Mouse (Mus musculus) cortical plate, adult 2 months (tissue): ENCODE results near the gene Cryaa.

Experiments used
- CTCF ChIP-seq: fragments of 200-500 bp; IDR thresholded peaks from 2 replicates; pipeline ENCODE4 v1.5.1; 2011; ENCODE audit warnings: mild to moderate bottlenecking, control low read depth, low read length; ENCODE audit not compliant: insufficient read depth; ENCODE audit errors: extremely low read depth
- POLR2A ChIP-seq: fragments of 200-500 bp; IDR thresholded peaks from 2 replicates; pipeline ENCODE4 v1.6.1; 2011; ENCODE audit warnings: mild to moderate bottlenecking, low read length, control low read depth; ENCODE audit not compliant: insufficient read depth; ENCODE audit errors: extremely low read depth

- TF ChIP-seq CTCF = no peak
- TF ChIP-seq POLR2A = no peak
Observed at GRCm38 (mm10) chr17:31627961-31628360, 49.6 kb upstream of the Cryaa start.
